Mouse (Mus musculus): ENCODE measurements around the gene Tlx2.

GRCm38 (mm10) chr6:83119734-83120051 lies 49.6 kb upstream of the Tlx2 start:
- TF ChIP-seq CEBPB (IDR thresholded peaks at IDR 0.05; ENCODE audit: low read depth) (no peak), CTCF (IDR thresholded peaks at IDR 0.05; ENCODE audit: control insufficient read depth, insufficient read depth, insufficient read length) (no peak), MAX (IDR thresholded peaks at IDR 0.05) (no peak), MYOG (IDR thresholded peaks at IDR 0.05; ENCODE audit: control insufficient read depth, extremely low read depth, insufficient read length) (no peak), MYOD1 (IDR thresholded peaks at IDR 0.05; ENCODE audit: control insufficient read depth, insufficient read length, low read depth) (no peak), USF1 (IDR thresholded peaks at IDR 0.05; ENCODE audit: low read depth) (no peak)

All from C2C12 (cell line).